In the genomic region with DNA sequence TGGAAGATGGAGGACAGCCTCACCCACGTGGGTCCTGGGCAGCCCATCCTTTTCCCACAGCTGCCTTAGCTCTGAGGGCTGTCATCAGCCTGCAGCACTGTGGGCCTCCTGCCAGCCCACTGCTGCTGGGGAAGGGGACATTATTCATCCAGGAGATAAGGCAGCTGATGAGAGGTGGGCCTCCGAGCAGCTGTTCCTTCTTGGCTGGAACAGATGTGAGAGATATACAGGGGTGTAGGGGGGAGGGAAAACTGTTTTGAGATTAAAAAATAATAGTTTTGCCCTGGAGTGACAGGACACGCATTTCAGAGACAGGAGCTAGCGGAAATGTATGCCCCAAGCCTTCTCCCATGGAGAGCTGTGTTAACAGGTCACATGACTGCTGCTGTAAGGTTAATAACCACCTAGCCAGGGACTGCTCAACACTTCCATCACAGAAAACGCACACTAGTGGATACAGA, we compare ENCODE assay signal across 8 mouse cellular contexts.
DNase-seq lines count a peak whose midpoint lies in the region; ATAC-seq and TF ChIP-seq lines count a peak whose summit lies in the region.

No protein-coding gene starts in this region.

- no peaks in the 10 kb centered on the region for H3K9me3 ChIP-seq in heart, embryonic 13.5 days
- H3K9me3 ChIP-seq in midbrain, postnatal 0 days (ENCODE audit: low read length) = no peaks in the 10 kb centered on the region

- peak; percentile 39 for DNase-seq in left cerebral cortex, postnatal 4 days
- DNase-seq in left cerebral cortex, adult 9 months (ENCODE audit: low spot score in 2 of 2) = no peak
- peak; percentile 93 for DNase-seq in kidney, postnatal 10 days
- DNase-seq in midbrain, postnatal 0 days (ENCODE audit: low spot score) = no peak
- no peak for DNase-seq in layer of hippocampus, adult 8-10 months (ENCODE audit: low spot score in 2 of 2)
- no peak for DNase-seq in cerebellum, adult 8-10 months
- DNase-seq in urinary bladder, postnatal 25 days (ENCODE audit: low spot score) = no peak

- peak overlapping the region; percentile 40 for H3K4me2 ChIP-seq in heart, embryonic 13.5 days
- H3K4me2 ChIP-seq in midbrain, postnatal 0 days (ENCODE audit: low read depth, low read length, poor library complexity, severe bottlenecking) = no peak overlapping the region

- peak; percentile 83 for ATAC-seq in heart, embryonic 13.5 days (ENCODE audit: extremely low read depth, insufficient number of reproducible peaks, low FRiP score, low TSS enrichment)
- ATAC-seq in midbrain, postnatal 0 days (ENCODE audit: low FRiP score) = peak; percentile 44; the same call in 1 of the 2 replicates

- no peak overlapping the region for H3K9ac ChIP-seq in heart, embryonic 13.5 days
- H3K9ac ChIP-seq in midbrain, postnatal 0 days (replicated peaks; ENCODE audit: low read length, poor library complexity, severe bottlenecking) = no peak overlapping the region

- no peak for TF ChIP-seq CTCF in midbrain, postnatal 0 days (IDR thresholded peaks at IDR 0.05)

- H3K36me3 ChIP-seq in heart, embryonic 13.5 days = no peaks in the 10 kb centered on the region
- no peaks in the 10 kb centered on the region for H3K36me3 ChIP-seq in midbrain, postnatal 0 days (ENCODE audit: insufficient read depth, low read length)

- H3K4me1 ChIP-seq in heart, embryonic 13.5 days = peaks cover 70% of the 10 kb centered on the region
- no peaks in the 10 kb centered on the region for H3K4me1 ChIP-seq in midbrain, postnatal 0 days (ENCODE audit: insufficient read depth, low read length)

- 6% methylated on average over 5 of the region's 5 CpGs for WGBS in heart, embryonic 13.5 days
- WGBS in midbrain, postnatal 0 days = 60% methylated on average over 5 of the region's 5 CpGs

- H3K4me3 ChIP-seq in heart, embryonic 13.5 days = no peak overlapping the region
- no peak overlapping the region for H3K4me3 ChIP-seq in midbrain, postnatal 0 days (ENCODE audit: low read depth, low read length)

- intact Hi-C loops in left cerebral cortex, postnatal 4 days (cut with DNase I) = no loop called here

- peak overlapping the region; percentile 61 for H3K27ac ChIP-seq in heart, embryonic 13.5 days (replicated peaks)
- no peak overlapping the region for H3K27ac ChIP-seq in midbrain, postnatal 0 days (ENCODE audit: low read depth, low read length)

- 0 out of 2 replicates have a peak, but pooled peaks cover 5% of the 10 kb centered on the region for H3K27me3 ChIP-seq in heart, embryonic 13.5 days (replicated peaks)
- no peaks in the 10 kb centered on the region for H3K27me3 ChIP-seq in midbrain, postnatal 0 days (ENCODE audit: insufficient read depth, low read length)

Comparison
In these comparisons a context has a peak if more than half of its experiments do, and no peak if none do; other contexts are left out.
1. DNase-seq: peak in left cerebral cortex, postnatal 4 days (single experiment) and kidney, postnatal 10 days (single experiment); none in left cerebral cortex, adult 9 months (0 of 2), midbrain, postnatal 0 days (single experiment), layer of hippocampus, adult 8-10 months (0 of 2), cerebellum, adult 8-10 months (single experiment) and urinary bladder, postnatal 25 days (single experiment).